Mouse (Mus musculus): ENCODE measurements around the gene Hmgcs1.

Hmgcs1 gene

GRCm38 (mm10) chr13:119753859-119754634, 63.9 kb downstream of the Hmgcs1 start:
- DNase-seq (ENCODE audit: low read depth, low spot score) = no peak

GRCm38 (mm10) chr13:119754635-119755020, 64.4 kb downstream of the Hmgcs1 start:
- DNase-seq (ENCODE audit: low read depth, low spot score) = no peak

- peak; percentile 25 for DNase-seq (ENCODE audit: low read depth, low spot score)
Measured at GRCm38 (mm10) chr13:119755141-119755547, 65.0 kb downstream of the Hmgcs1 start.

- peak; percentile 61 for DNase-seq (ENCODE audit: low read depth, low spot score)
Measured at GRCm38 (mm10) chr13:119755681-119756471, 65.7 kb downstream of the Hmgcs1 start, which contains the start of gene Nim1k. Gene Nim1k (minus strand): TSS chr13:119755882.

- no peak for DNase-seq (ENCODE audit: low read depth, low spot score)
Measured at GRCm38 (mm10) chr13:119756831-119757230, 66.7 kb downstream of the Hmgcs1 start.
